Mouse (Mus musculus) myocyte (in vitro differentiated cells): ENCODE measurements around the gene Birc2.

Source experiments
- MYOD1 ChIP-seq, 3 experiments: IDR thresholded peaks; one replicate each; pipeline ENCODE4 v1.6.1; 2011; ENCODE audit warnings: control low read depth in 2 of 3, low read depth in 2 of 3, mild to moderate bottlenecking in 2 of 3, moderate library complexity in 1 of 3; ENCODE audit not compliant: insufficient read length in 2 of 3, control insufficient read depth in 1 of 3
- POLR2A ChIP-seq: IDR thresholded peaks from one replicate; pipeline ENCODE4 v1.6.1; 2011; ENCODE audit warnings: low read depth, mild to moderate bottlenecking, control low read depth, moderate library complexity; ENCODE audit not compliant: insufficient read length
- POLR2AphosphoS2 ChIP-seq: IDR thresholded peaks from one replicate; pipeline ENCODE4 v1.6.1; 2011; ENCODE audit warnings: low read depth, control low read depth; ENCODE audit not compliant: insufficient read length

DNA sequence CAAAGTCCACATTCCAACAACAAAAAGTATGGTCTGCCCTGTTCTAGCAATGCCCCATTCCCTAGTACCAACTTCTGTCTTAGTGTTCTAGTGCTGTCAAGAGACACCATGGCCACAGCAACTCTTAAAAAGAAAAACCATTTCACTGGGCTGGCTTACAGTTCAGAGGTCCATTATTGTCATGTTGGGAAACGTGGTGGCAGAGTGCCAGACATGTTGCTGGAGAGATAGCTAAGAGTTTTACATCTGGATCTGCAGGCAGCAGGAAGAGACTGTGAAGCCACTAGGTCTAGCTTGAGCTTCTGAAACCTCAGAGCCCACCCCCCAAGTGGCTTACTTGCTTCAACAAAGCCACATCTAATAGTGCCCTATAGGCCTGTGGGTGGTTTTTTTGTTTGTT is 59.2 kb downstream of the Birc2 start:
- no peak for TF ChIP-seq POLR2AphosphoS2
- TF ChIP-seq POLR2A = no peak
- TF ChIP-seq MYOD1 (IDR thresholded peaks at IDR 0.05; ENCODE audit: control insufficient read depth in 1 of 3, insufficient read length in 2 of 3, low read depth in 2 of 3) = no peak
